Mouse (Mus musculus): ENCODE data around the gene Gdpd1. TPM values are rescaled to one million over a fixed set of nuclear protein-coding genes. Genes with fewer than 3 reads are reported as not detected.

Gene Gdpd1
- polyA plus RNA-seq, 1 experiment from 2014 or later: 54.8 TPM

DNA sequence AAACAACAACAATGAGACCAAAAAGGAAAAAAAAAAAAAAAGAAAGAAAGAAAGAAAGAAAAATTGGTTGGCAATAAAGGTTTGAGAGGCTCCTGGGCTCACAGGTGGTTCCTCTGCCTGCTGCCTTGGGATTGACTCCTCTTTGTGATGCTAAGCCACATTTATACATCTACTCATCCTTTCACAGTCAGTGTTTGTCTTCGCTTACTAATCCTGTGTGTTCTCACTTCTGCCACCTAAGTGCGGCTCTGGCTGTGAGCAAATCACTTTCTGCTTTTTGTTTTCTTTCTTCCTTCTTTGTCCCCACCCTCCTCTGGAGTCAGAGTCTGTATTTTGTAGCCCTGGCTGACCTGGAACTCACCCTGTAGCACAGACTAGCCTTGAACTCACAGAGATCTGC is 77.6 kb downstream of the Gdpd1 start:
- Histone ChIP-seq H3K4me2 (replicated peaks; ENCODE audit: low read depth) (no peak overlapping the region), H3K27ac (replicated peaks) (peak overlapping the region; percentile 45; the same call in 1 of the 2 replicates), H3K9ac (ENCODE audit: low read length) (no peak overlapping the region), H3K27me3 (ENCODE audit: control insufficient read depth, insufficient read depth, low read length) (no peaks in the 10 kb centered on the region), H3K36me3 (ENCODE audit: control insufficient read depth, insufficient read depth, low read length) (no peaks in the 10 kb centered on the region), H3K4me1 (replicated peaks; ENCODE audit: control insufficient read depth, insufficient read depth) (no peaks in the 10 kb centered on the region), H3K9me3 (ENCODE audit: control insufficient read depth, low read length) (no peaks in the 10 kb centered on the region), H3K4me3 (ENCODE audit: low read depth, low read length) (no peak overlapping the region)
- ATAC-seq (ENCODE audit: low FRiP score, low TSS enrichment): no peak
- TF ChIP-seq CTCF (IDR thresholded peaks at IDR 0.05; ENCODE audit: low read depth) (no peak), EP300 (optimal IDR thresholded peaks at IDR 0.05) (no peak)
- 49% methylated on average over 2 of the region's 2 CpGs for WGBS
- DNase-seq (ENCODE audit: low spot score): no peak

DNA sequence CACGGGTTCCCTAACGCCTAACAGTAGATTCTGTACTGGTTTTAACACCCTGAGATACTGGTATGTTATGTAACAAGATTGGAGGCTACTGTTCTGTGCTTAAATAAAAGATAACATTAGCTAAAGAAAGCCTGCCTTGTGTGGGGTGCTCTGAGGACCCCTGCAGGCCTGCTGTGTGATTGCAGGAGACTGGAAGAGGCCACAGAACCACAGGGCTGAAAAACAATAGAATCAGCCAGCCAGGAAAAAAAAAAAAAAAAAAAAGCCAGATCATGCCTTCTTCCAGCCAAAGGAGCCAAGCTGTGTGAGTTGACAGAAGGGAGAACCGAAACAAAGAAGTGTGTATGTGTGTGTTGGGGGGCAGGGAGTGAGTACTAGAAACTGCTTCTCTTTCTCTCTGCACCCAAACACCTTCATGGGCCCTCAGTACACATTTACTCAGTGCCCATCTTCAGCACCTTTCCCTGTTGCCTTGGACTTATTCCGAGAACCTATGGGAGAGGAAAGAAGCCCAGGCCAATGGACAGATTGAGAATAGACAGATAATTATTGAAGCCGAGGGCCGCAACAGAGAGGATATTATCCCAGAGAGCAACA is 78.1 kb downstream of the Gdpd1 start:
- peak overlapping the region; percentile 45; the same call in 1 of the 2 replicates for H3K27ac ChIP-seq (replicated peaks)
- DNase-seq (ENCODE audit: low spot score) (peak; percentile 68), ATAC-seq (ENCODE audit: low FRiP score, low TSS enrichment) (no peak)
- no peak overlapping the region for H3K4me3 ChIP-seq (ENCODE audit: low read depth, low read length)
- peaks cover under 1% of the 10 kb centered on the region; the same call in 1 of the 2 replicates for H3K4me1 ChIP-seq (replicated peaks; ENCODE audit: control insufficient read depth, insufficient read depth)
- H3K27me3 ChIP-seq (ENCODE audit: control insufficient read depth, insufficient read depth, low read length): no peaks in the 10 kb centered on the region
- TF ChIP-seq CTCF (IDR thresholded peaks at IDR 0.05; ENCODE audit: low read depth) (peak; percentile 94), EP300 (optimal IDR thresholded peaks at IDR 0.05) (no peak)
- H3K9me3 ChIP-seq (ENCODE audit: control insufficient read depth, low read length): no peaks in the 10 kb centered on the region
- WGBS: 41% methylated on average over 6 of the region's 6 CpGs
- no peak overlapping the region for H3K4me2 ChIP-seq (replicated peaks; ENCODE audit: low read depth)
- H3K9ac ChIP-seq (ENCODE audit: low read length): no peak overlapping the region
- H3K36me3 ChIP-seq (ENCODE audit: control insufficient read depth, insufficient read depth, low read length): no peaks in the 10 kb centered on the region

DNA sequence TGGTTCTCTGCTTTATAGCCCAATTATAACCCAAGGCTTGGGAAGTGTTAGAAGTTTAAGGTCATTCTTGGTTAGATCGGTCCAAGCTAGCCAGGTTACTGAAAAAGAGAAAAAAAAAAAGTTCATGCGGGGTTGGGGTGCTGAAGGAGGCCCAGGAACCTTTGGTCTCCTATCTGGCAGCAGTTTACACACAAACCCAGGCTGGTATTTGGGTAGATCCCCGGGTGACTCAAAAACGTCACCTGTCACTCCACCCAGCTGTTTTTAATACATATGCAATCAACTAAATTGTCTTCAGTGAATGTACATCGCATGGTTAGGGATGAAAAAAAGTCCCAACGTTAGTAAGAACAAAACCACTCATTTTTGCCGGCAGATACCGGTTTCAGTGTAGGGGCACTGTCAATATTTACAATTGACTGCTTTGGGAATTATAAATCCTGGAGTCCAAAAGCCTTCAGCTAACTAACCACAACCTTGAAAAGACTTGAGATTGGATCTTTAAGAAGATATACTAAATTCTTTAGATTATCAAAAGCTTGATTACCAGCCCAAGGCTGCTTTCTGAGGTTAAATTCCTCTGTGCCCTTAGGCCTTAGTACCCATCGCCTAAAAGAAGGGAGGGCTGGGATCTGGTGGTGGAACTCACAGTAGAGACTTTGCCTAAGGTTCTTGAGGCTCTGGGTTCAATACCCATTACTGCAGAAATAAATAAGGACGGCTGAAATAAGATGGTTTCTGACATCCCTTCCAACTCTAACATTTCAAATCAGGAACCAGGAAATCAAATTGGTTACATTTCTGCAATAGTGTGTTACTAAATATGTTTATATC is 78.9 kb downstream of the Gdpd1 start:
- DNase-seq (ENCODE audit: low spot score): no peak
- no peaks in the 10 kb centered on the region for H3K27me3 ChIP-seq (ENCODE audit: control insufficient read depth, insufficient read depth, low read length)
- TF ChIP-seq EP300 (optimal IDR thresholded peaks at IDR 0.05) (no peak), CTCF (IDR thresholded peaks at IDR 0.05; ENCODE audit: low read depth) (no peak)
- H3K9ac ChIP-seq (ENCODE audit: low read length): no peak overlapping the region
- no peaks in the 10 kb centered on the region for H3K9me3 ChIP-seq (ENCODE audit: control insufficient read depth, low read length)
- H3K4me3 ChIP-seq (ENCODE audit: low read depth, low read length): no peak overlapping the region
- H3K36me3 ChIP-seq (ENCODE audit: control insufficient read depth, insufficient read depth, low read length): no peaks in the 10 kb centered on the region
- H3K4me2 ChIP-seq (replicated peaks; ENCODE audit: low read depth): no peak overlapping the region
- H3K4me1 ChIP-seq (replicated peaks; ENCODE audit: control insufficient read depth, insufficient read depth): peaks cover 4% of the 10 kb centered on the region; the same call in 1 of the 2 replicates
- no peak for ATAC-seq (ENCODE audit: low FRiP score, low TSS enrichment)
- WGBS: 39% methylated on average over 10 of the region's 10 CpGs
- no peak overlapping the region for H3K27ac ChIP-seq (replicated peaks)

DNA sequence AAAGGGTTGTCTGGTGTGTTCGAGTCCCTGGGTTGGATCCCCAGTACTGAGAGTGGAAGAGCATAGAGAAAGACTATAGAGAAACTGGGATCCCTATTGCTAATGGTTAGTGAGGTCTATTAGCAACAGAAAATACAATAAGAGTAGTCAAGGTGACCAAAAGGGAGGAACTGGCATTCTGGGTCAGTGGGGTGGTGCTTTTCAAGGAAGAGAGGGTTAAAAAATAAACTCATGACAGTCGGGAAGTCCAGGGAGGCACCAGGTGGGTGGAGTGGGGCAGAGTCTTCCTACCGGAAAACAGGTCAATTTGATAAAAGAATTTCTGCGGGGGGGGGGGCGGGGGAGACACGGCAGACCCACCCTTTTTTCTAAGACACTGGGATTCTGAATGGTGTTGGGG is 79.5 kb downstream of the Gdpd1 start:
- 22% methylated on average over 6 of the region's 6 CpGs for WGBS
- Histone ChIP-seq H3K9ac (ENCODE audit: low read length) (no peak overlapping the region), H3K9me3 (ENCODE audit: control insufficient read depth, low read length) (no peaks in the 10 kb centered on the region), H3K4me1 (replicated peaks; ENCODE audit: control insufficient read depth, insufficient read depth) (peaks cover 4% of the 10 kb centered on the region; the same call in 1 of the 2 replicates), H3K36me3 (ENCODE audit: control insufficient read depth, insufficient read depth, low read length) (no peaks in the 10 kb centered on the region), H3K27ac (replicated peaks) (peak overlapping the region; percentile 93; the same call in 1 of the 2 replicates), H3K27me3 (ENCODE audit: control insufficient read depth, insufficient read depth, low read length) (no peaks in the 10 kb centered on the region), H3K4me3 (ENCODE audit: low read depth, low read length) (no peak overlapping the region), H3K4me2 (replicated peaks; ENCODE audit: low read depth) (peak overlapping the region; percentile 91)
- no peak for DNase-seq (ENCODE audit: low spot score)
- TF ChIP-seq CTCF (IDR thresholded peaks at IDR 0.05; ENCODE audit: low read depth): no peak
- no peak for TF ChIP-seq EP300 (optimal IDR thresholded peaks at IDR 0.05)
- no peak; the same call in 1 of the 2 replicates for ATAC-seq (ENCODE audit: low FRiP score, low TSS enrichment)

DNA sequence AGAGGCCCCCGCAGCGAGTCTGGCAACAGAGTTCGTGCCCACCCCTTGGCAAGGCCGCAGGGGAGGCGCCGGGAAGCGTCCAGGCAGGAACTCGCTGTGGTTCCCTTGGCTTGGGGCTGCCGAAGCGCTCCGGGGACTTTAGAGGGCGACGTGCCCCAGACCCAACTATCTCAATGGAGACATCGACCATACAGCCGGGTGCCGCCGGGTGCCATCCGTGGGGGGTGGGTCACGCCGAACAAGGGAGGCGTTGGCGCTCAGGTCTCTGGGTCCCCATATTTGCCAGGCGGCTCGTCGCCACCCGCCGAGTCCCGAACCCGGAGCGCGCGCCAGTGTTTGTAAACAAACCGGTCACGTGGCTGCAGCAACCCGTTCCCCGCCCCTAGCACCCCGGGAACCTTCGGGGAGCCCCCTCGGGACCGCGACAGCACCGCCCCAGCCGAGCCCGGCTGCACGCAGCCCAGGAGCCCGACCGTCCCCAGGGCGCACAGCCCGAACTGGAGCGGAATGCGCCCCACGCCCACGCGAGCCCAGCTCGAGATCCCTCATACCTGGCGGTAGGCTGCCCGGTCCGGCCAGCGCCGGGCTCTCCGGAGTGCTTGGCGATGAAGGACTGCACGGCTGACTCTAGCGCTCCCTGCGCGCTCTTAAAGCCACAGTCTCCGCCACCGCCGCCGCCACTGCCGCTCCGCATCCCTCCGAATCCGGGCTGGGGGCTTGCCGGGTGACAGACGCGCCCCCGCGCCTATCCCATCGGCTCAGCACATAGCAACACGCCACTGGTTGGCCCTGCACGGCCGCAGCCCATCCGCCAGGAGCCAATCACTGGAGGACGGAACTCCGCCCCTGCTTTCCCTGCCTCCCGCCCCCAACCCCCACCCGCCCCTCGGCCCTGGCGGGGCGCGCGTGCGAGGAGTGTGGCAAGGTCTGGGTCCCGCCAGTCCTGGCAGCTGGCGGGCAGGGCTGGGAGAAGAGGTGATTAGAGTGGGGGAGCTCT is 80.5 kb downstream of the Gdpd1 start, which contains the start of gene Ypel2:
Gene Ypel2, minus strand, starts transcription at position 667 of the 997 bp plus-strand sequence.
- DNase-seq (ENCODE audit: low spot score) (peak; percentile 95), ATAC-seq (ENCODE audit: low FRiP score, low TSS enrichment) (peak; percentile 97)
- peak within 1 kb of the TSS; percentile 91 for H3K4me2 ChIP-seq (replicated peaks; ENCODE audit: low read depth)
- peaks cover 4% of the 10 kb centered on the region; the same call in 1 of the 2 replicates for H3K4me1 ChIP-seq (replicated peaks; ENCODE audit: control insufficient read depth, insufficient read depth)
- peak within 1 kb of the TSS; percentile 92 for H3K4me3 ChIP-seq (ENCODE audit: low read depth, low read length)
- H3K27ac ChIP-seq (replicated peaks): peak within 1 kb of the TSS; percentile 93
- H3K27me3 ChIP-seq (ENCODE audit: control insufficient read depth, insufficient read depth, low read length): no peaks in the 10 kb centered on the region
- peak within 1 kb of the TSS; percentile 87 for H3K9ac ChIP-seq (ENCODE audit: low read length)
- H3K9me3 ChIP-seq (ENCODE audit: control insufficient read depth, low read length): no peaks in the 10 kb centered on the region
- TF ChIP-seq CTCF (IDR thresholded peaks at IDR 0.05; ENCODE audit: low read depth) (peak; percentile 13; the same call in 1 of the 2 replicates), EP300 (optimal IDR thresholded peaks at IDR 0.05) (no peak)
- WGBS: under 1% methylated on average over 66 of the region's 96 CpGs
- no peaks in the 10 kb centered on the region for H3K36me3 ChIP-seq (ENCODE audit: control insufficient read depth, insufficient read depth, low read length)
